Mouse (Mus musculus): ENCODE measurements around the gene Bcar1.
A peak's percentile ranks its signal among the peaks of the same experiment; 100 is the strongest.

Bcar1 gene

DNA sequence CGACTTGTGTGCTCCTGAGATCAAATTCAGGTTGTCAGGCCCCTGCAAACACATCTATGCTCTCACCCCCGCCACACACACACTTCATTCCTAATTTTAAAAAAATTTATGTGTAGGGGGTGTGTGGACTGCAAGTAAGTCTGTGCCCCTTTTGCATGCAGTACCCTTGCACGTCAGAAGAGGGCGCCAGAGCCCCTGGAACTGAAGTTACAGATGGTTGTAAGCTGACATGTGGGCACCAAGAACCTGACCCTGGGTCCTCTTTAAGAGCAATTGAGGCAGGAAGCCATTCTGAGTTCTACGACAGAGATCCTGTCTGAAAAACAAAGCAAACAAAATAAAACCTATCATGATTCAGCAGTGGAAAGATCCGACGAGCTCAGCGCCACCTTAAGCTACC is 67.4 kb downstream of the Bcar1 start:
- DNase-seq (ENCODE audit: low spot score) = no peak

DNA sequence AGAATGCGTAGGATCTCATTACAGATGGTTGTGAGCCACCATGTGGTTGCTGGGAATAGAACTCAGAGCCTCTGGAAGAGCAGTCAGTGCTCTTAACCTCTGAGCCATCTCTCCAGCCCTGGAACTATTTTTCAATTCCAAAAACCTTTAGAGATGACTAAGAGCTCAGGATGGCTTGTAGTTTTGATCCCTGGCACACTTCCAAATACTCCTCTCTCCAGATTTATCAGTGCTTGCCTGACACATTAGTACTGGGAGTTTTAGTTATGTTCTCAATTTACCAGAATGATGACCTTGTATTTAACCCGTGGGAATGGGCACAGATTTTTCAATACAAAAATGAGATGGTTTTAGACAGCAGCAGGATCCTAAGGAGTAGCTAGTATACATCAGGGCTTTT is 76.9 kb downstream of the Bcar1 start:
- no peak for DNase-seq (ENCODE audit: low spot score)

DNA sequence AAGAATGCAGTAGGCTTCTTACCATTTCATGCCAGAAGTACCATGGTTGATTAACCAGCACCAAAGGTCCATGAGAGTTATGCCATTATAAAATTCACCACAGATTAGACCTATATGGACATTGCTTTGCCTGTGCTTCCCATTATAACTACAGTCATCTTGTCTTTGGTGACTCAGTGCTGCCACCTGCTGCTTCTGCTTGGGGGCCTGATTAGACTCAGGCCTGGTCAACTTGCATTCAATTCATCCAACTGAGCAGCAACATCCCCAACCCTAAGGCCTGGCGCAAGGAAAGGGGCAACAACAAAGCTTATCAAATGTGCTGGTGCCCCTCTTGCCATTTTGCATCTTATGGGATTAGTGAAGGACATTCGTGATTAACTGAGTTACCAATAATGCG is 81.1 kb downstream of the Bcar1 start:
- peak; percentile 58 for DNase-seq (ENCODE audit: low spot score)

Data from yolk sac, embryonic 10.5 days (tissue).